Mouse (Mus musculus): Measurements from ENCODE around the gene Akt3.

GRCm38 (mm10) chr1:177190358-177190757 lies 67.6 kb downstream of the Akt3 start:
- TF ChIP-seq CTCF (conservative IDR thresholded peaks at IDR 0.05; ENCODE audit: low read length): no peak
- no peak for TF ChIP-seq POU5F1 (IDR thresholded peaks at IDR 0.05; ENCODE audit: borderline replicate concordance, low read length)
- TF ChIP-seq NANOG (IDR thresholded peaks at IDR 0.05; ENCODE audit: borderline replicate concordance, low read length): no peak

All from E14TG2a.4 (cell line).